Mouse (Mus musculus): ENCODE measurements around the gene Nat8f3.
"Not testable (repeated sequence)": the region's sequence is repeated elsewhere in the genome, so short reads cannot be mapped to it uniquely, and the experiment has no call there.

The Nat8f3 gene

GRCm38 (mm10) chr6:85765532-85765931 is at the start of gene Nat8f3:
Gene Nat8f3, minus strand, starts transcription at chr6:85765754.
- DNase-seq (ENCODE audit: low read depth): peak; percentile 6

- no peak for DNase-seq (ENCODE audit: low read depth)
These were observed 47.8 kb upstream of the Nat8f3 start for GRCm38 (mm10) chr6:85813339-85813738.

- not testable (repeated sequence) for DNase-seq (ENCODE audit: low read depth)
These were observed 45.5 kb upstream of the Nat8f3 start for GRCm38 (mm10) chr6:85810942-85811537.

- DNase-seq (ENCODE audit: low read depth): not testable (repeated sequence)
These were observed 45.0 kb upstream of the Nat8f3 start for GRCm38 (mm10) chr6:85810514-85810913.

- DNase-seq (ENCODE audit: low read depth): not testable (repeated sequence)
These were observed 44.2 kb upstream of the Nat8f3 start for GRCm38 (mm10) chr6:85809784-85810183.

GRCm38 (mm10) chr6:85803180-85803579 is 37.6 kb upstream of the Nat8f3 start:
- DNase-seq (ENCODE audit: low read depth): not testable (repeated sequence)

GRCm38 (mm10) chr6:85763127-85764070 is 2.2 kb downstream of the Nat8f3 start:
- DNase-seq (ENCODE audit: low read depth): not testable (repeated sequence)

GRCm38 (mm10) chr6:85762678-85763077 is 2.9 kb downstream of the Nat8f3 start:
- DNase-seq (ENCODE audit: low read depth): not testable (repeated sequence)

GRCm38 (mm10) chr6:85755705-85756249 is 9.8 kb downstream of the Nat8f3 start:
- DNase-seq (ENCODE audit: low read depth): not testable (repeated sequence)

GRCm38 (mm10) chr6:85713105-85713504 is 52.4 kb downstream of the Nat8f3 start, which contains the start of gene Nat8f7:
Gene Nat8f7, minus strand, starts transcription at chr6:85713205.
- DNase-seq (ENCODE audit: low read depth): not testable (repeated sequence)

- DNase-seq (ENCODE audit: low read depth): not testable (repeated sequence)
These were observed 55.9 kb downstream of the Nat8f3 start for GRCm38 (mm10) chr6:85709607-85710006.

- DNase-seq (ENCODE audit: low read depth): not testable (repeated sequence)
These were observed 56.3 kb downstream of the Nat8f3 start for GRCm38 (mm10) chr6:85709206-85709605.

GRCm38 (mm10) chr6:85701943-85702342 is 63.6 kb downstream of the Nat8f3 start:
- DNase-seq (ENCODE audit: low read depth): not testable (repeated sequence)

Measured in induced T-regulatory cell, adult 2 months (primary cell).